Mouse (Mus musculus) spleen, adult 2 months (tissue): ENCODE results near the gene Ncor2.

Experiments
- CTCF ChIP-seq: fragments of 200-500 bp; IDR thresholded peaks from 2 replicates; pipeline ENCODE4 v1.5.1; 2011; ENCODE audit warnings: mild to moderate bottlenecking, inconsistent platforms; ENCODE audit not compliant: insufficient read depth, insufficient read length, insufficient replicate concordance; ENCODE audit errors: extremely low read depth
- POLR2A ChIP-seq: fragments of 200-500 bp; IDR thresholded peaks from 2 replicates; pipeline ENCODE4 v1.6.1; 2011; ENCODE audit warnings: low read depth, low read length, inconsistent platforms

DNA sequence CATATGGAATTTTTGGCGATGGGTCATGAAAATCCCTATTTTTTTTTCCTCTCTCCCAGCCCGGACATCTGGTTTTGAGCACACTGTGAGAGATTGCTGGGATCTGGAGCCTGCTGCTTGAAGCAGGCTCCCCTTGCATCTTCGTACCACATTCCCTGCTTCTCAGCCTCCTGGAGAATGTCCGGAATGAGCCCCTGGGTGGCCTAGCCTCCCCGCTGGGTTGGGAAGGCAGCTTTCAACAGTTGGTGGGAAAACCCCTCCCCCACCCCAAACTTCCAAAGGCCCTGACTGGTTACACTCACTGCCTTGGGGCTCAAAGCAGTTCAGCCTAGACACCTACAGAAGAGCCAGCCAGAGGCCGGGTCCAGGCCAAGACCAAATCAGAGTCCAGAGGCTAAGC lies 5.8 kb upstream of the Ncor2 start:
- TF ChIP-seq POLR2A (no peak), CTCF (no peak)
